Mouse (Mus musculus) central nervous system, embryonic 11.5 days (tissue): Measurements from ENCODE around the gene Gm42417. TPM values are rescaled to one million over a fixed set of nuclear protein-coding genes. Genes with fewer than 3 reads are reported as not detected.

ENCODE experiments used
- polyA plus RNA-seq: library from polyadenylated mRNA; depleted of rRNA; stranded (reverse); fragments of >200 nt; gene quantifications from 2 replicates; pipeline ENCODE4 v1.2.3, GENCODE M21; 2012; rRNA removed

The Gm42417 gene
- 0.02 and 0.38 TPM in 2 replicates for polyA plus RNA-seq

DNA sequence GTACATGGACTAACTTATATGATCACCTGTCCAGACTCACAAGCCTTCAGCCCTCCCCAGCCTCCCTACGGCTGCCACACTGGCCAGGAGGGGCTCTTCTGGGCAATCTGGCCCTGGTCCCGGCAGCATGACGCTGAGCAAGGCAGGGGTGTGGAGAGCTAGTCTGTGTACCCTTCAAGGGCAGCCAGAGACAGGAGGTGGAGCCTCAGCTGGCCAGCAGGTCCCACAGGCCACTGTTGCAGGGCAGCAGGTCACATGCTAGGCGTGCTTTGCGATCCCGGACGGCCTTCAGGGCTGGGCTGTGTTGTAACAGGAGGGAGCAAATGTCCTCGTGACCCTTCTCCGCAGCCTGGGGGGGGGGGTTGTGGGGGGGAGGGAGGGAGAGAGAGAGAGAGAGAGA is at the start of gene Gm42417:
Gene Gm42417, minus strand, starts transcription at position 244 of the 400 bp plus-strand sequence.

DNA sequence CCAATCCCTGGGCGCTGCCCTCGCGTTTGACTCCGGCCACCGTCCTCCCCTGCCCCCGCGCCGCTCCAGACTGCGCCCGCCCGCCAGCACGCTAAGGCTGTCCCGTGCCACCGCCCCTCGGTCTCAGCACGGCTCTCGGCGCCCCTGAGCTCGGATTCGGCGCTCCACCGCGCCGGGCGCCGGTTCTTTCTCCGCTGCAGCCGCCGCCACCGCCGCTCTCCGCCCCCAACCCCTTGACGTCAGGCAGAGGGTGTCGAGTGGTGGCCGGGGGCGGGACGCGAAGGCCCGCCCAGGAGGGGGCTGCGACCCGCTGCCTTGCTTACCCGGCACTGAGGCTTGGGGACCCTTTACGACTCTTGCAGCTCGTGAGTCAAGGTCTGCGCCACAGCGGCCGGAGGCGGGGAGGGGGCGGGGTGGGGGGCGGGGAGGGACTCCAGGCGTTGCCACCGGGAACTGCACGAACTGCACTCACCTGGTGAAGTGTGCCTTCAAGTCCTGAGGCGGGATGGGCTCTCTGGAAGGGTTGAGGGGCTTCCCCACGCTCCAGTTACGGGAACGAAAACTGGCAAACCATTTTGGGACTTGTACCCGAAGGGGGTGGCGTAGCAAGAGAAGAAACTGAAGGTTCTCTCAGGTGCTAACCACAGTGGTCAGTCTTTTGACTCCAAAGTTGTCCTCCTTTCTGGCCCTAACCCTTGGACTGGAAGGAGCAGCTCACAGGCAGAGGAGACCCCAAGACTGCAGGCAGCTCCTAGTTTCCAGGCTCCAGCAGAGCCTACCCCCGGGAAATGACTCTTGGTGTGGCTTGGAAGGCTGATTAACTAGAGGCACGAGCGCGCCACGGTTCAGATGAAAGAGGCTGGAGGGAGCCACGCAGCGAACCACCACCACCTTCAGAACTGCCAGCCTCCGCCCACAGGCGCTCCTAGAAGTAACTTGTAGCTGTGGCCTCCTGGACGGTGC is 19.1 kb upstream of the Gm42417 start, which contains the start of gene Sema4c:
Gene Sema4c, minus strand, starts transcription at position 319 of the 963 bp plus-strand sequence.

GRCm38 (mm10) chr1:36546888-36547471 is 7.8 kb upstream of the Gm42417 start, which contains the start of gene Ankrd39:
TSS of gene Ankrd39 (minus strand) at chr1:36547445.

GRCm38 (mm10) chr1:36536783-36537182 is 2.4 kb downstream of the Gm42417 start, which contains the start of gene Ankrd23:
TSS of gene Ankrd23 (minus strand) at chr1:36536883.

GRCm38 (mm10) chr1:36511289-36512021 is 27.8 kb downstream of the Gm42417 start, which contains the start of gene Cnnm3:
TSS of gene Cnnm3 (plus strand) at chr1:36511867.

Other genes with a start within 250 kb of the Gm42417 start
- gene Arid5a, start 231.7 kb downstream of the Gm42417 start, polyA plus RNA-seq: 0.85 and 2.4 TPM in 2 replicates
- gene Kansl3, start 170.2 kb downstream of the Gm42417 start, polyA plus RNA-seq: 50.1 and 56.0 TPM in 2 replicates
- gene Fer1l5, start 167.1 kb downstream of the Gm42417 start, polyA plus RNA-seq: 0.05 TPM in 1 of 2 replicates, not detected in the other
- gene Lman2l, start 94.2 kb downstream of the Gm42417 start, polyA plus RNA-seq: 38.0 and 38.9 TPM in 2 replicates
- 3.6 and 5.2 TPM in 2 replicates for gene Cnnm4, start 67.8 kb downstream of the Gm42417 start, polyA plus RNA-seq
- gene Cnnm3, start 27.6 kb downstream of the Gm42417 start, polyA plus RNA-seq: 17.1 and 23.3 TPM in 2 replicates
- gene Ankrd23, start 2.5 kb downstream of the Gm42417 start, polyA plus RNA-seq: 15.1 and 17.2 TPM in 2 replicates
- 17.6 and 20.9 TPM in 2 replicates for gene Ankrd39, start 8.0 kb upstream of the Gm42417 start, polyA plus RNA-seq
- gene Sema4c, start 18.9 kb upstream of the Gm42417 start, polyA plus RNA-seq: 52.4 and 54.2 TPM in 2 replicates
- 0.24 and 0.72 TPM in 2 replicates for gene Fam178b, start 143.8 kb upstream of the Gm42417 start, polyA plus RNA-seq
- gene Cox5b, start 152.0 kb upstream of the Gm42417 start, polyA plus RNA-seq: 349 and 365 TPM in 2 replicates
- 0.15 TPM in 1 of 2 replicates, not detected in the other for gene 4933424G06Rik, start 170.7 kb upstream of the Gm42417 start, polyA plus RNA-seq
- gene Actr1b, start 175.0 kb upstream of the Gm42417 start, polyA plus RNA-seq: 110 and 133 TPM in 2 replicates
- gene Zap70, start 222.4 kb upstream of the Gm42417 start, polyA plus RNA-seq: 0.16 and 0.50 TPM in 2 replicates